Comparison of ENCODE assay signal across 11 mouse cellular contexts in the genomic region with DNA sequence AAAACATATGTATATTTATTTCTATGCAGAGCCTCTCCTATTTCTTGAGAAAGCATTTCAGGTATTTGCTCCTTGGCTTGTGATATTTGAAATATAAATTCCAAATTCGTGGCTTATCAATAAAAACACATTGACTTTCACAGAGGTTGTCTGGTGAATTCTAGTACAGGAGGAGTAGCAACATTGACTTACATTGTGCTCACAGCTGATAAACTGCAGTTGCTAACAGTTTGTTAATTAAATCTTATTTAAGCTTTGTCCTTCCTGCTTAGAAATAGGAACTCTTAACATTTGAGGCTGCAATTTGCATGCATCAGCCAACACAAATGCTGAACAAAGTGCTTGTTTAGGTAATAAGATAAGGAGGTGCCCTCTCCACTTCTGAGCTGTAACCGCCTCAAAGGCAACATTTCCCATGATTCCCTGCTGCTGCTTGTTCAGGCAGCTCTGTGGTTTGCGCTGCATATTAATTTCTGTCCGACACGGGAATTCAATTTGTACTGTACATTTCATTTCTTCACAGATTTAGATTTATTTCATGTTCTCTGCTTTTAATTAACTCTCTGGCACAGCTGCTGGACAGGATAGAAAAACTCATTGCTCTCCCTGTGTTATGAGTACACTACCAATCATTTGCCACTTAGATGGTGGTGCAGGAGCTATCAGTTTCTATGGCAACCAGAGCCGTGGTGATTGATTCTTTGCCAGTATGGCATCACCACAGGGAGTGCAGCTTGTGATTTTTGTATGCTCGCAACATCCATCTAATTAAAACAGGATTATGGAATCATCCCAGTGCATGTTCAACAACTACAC.
DNase-seq lines count a peak whose midpoint lies in the region; ATAC-seq lines count a peak whose summit lies in the region.
"Had no signal": no experiment of that assay in that cellular context is flagged by ENCODE, and none has a peak within 500 bp of the region (broad histone marks: within the 10 kb centered on the region; RNA-seq: fewer than 3 reads in every experiment).

No protein-coding gene starts in this region.

- no peak overlapping the region for H3K9ac ChIP-seq in neural tube, embryonic 14.5 days (replicated peaks; ENCODE audit: low read depth, low read length)
- H3K9ac ChIP-seq in intestine, embryonic 15.5 days: no peak overlapping the region
- H3K9ac ChIP-seq: lung, embryonic 15.5 days had no signal

- H3K9me3 ChIP-seq in neural tube, embryonic 14.5 days (ENCODE audit: control insufficient read depth, low read length): no peaks in the 10 kb centered on the region
- no peaks in the 10 kb centered on the region for H3K9me3 ChIP-seq in intestine, embryonic 15.5 days
- H3K9me3 ChIP-seq: lung, embryonic 15.5 days had no signal

- no peaks in the 10 kb centered on the region for H3K36me3 ChIP-seq in neural tube, embryonic 14.5 days (ENCODE audit: control insufficient read depth, insufficient read depth, low read length)
- no peaks in the 10 kb centered on the region for H3K36me3 ChIP-seq in intestine, embryonic 15.5 days
- H3K36me3 ChIP-seq: lung, embryonic 15.5 days had no signal

- DNase-seq in cerebellum, postnatal 14 days: peak; percentile 65 to 70
- DNase-seq in cerebellum, adult 18-20 months: no peak
- DNase-seq in frontal cortex, postnatal 14 days (ENCODE audit: low spot score in 2 of 2): peak; percentile 6 to 11
- peak; percentile 8 to 19 for DNase-seq in layer of hippocampus, postnatal 25 days (ENCODE audit: extremely low spot score in 1 of 2, low spot score in 1 of 2)
- no peak for DNase-seq in liver
- DNase-seq: adrenal gland, postnatal 36 days; gastrocnemius, postnatal 14 days had no signal

- 31% methylated on average over 7 of the region's 7 CpGs for WGBS in neural tube, embryonic 14.5 days
- WGBS in intestine, embryonic 15.5 days: 74% methylated on average over 7 of the region's 7 CpGs

- peak overlapping the region; percentile 8; the same call in 1 of the 2 replicates for H3K4me3 ChIP-seq in neural tube, embryonic 14.5 days (ENCODE audit: low read depth, low read length)
- H3K4me3 ChIP-seq in intestine, embryonic 15.5 days (replicated peaks): no peak overlapping the region
- H3K4me3 ChIP-seq: lung, embryonic 15.5 days had no signal

- peak; percentile 99 for ATAC-seq in neural tube, embryonic 14.5 days (ENCODE audit: low read depth)
- ATAC-seq in inflammation-experienced regulatory T-cells, adult 6 months: no peak
- no peak for ATAC-seq in intestine, embryonic 15.5 days

- H3K27ac ChIP-seq in neural tube, embryonic 14.5 days (ENCODE audit: low read depth, low read length): peak overlapping the region; percentile 7; the same call in 1 of the 2 replicates
- no peak overlapping the region for H3K27ac ChIP-seq in intestine, embryonic 15.5 days
- H3K27ac ChIP-seq: lung, embryonic 15.5 days had no signal

- peak overlapping the region; percentile 36; the same call in 1 of the 2 replicates for H3K4me2 ChIP-seq in neural tube, embryonic 14.5 days (ENCODE audit: low read depth, low read length)
- H3K4me2 ChIP-seq in intestine, embryonic 15.5 days (replicated peaks): no peak overlapping the region
- H3K4me2 ChIP-seq: lung, embryonic 15.5 days had no signal

- H3K27me3 ChIP-seq in neural tube, embryonic 14.5 days (ENCODE audit: control insufficient read depth, insufficient read depth, low read length): no peaks in the 10 kb centered on the region
- no peaks in the 10 kb centered on the region for H3K27me3 ChIP-seq in intestine, embryonic 15.5 days (replicated peaks)
- H3K27me3 ChIP-seq: lung, embryonic 15.5 days had no signal

- no peaks in the 10 kb centered on the region for H3K4me1 ChIP-seq in neural tube, embryonic 14.5 days (ENCODE audit: control insufficient read depth, insufficient read depth, low read length)
- H3K4me1 ChIP-seq in intestine, embryonic 15.5 days (replicated peaks): no peaks in the 10 kb centered on the region
- H3K4me1 ChIP-seq: lung, embryonic 15.5 days had no signal

Comparison
In these comparisons a context has a peak if more than half of its experiments do, and no peak if none do; other contexts are left out.
1. DNase-seq: peak in cerebellum, postnatal 14 days (2 of 2), frontal cortex, postnatal 14 days (2 of 2) and layer of hippocampus, postnatal 25 days (2 of 2); none in cerebellum, adult 18-20 months (0 of 2) and liver (single experiment).